Mouse (Mus musculus) lung, postnatal 0 days (tissue): ENCODE results near the gene Jmjd7. TPM values are rescaled to one million over a fixed set of nuclear protein-coding genes. Genes with fewer than 3 reads are reported as not detected.

Experiments used
- ATAC-seq: fragments of 200-750 bp; cut with Nextera tagmentation; 2 replicates; pipeline ENCODE4 v1.8.0; 2017; ENCODE audit warnings: moderate library complexity
- DNase-seq: peaks from one replicate; pipeline ENCODE4 v3.0.0-alpha.2; 2016; ENCODE audit warnings: low spot score
- H3K27ac ChIP-seq: fragments of 300-500 bp; sonication (generic); 2 replicates; pipeline ENCODE4 v1.5.1; 2014; ENCODE audit warnings: antibody characterized with exemption, mild to moderate bottlenecking, low read length, mixed read lengths
- H3K27me3 ChIP-seq: fragments of 300-500 bp; sonication (generic); replicated peaks from 2 replicates; pipeline ENCODE4 v1.6.1; 2014; ENCODE audit warnings: low read length, mixed read lengths; ENCODE audit not compliant: insufficient read depth
- H3K36me3 ChIP-seq: fragments of 300-500 bp; sonication (generic); 2 replicates; pipeline ENCODE4 v1.6.1; 2014; ENCODE audit warnings: low read length, mixed read lengths; ENCODE audit not compliant: insufficient read depth
- H3K4me1 ChIP-seq: fragments of 300-500 bp; sonication (generic); 2 replicates; pipeline ENCODE4 v1.6.1; 2014; ENCODE audit warnings: antibody characterized with exemption, low read depth, low read length, mixed read lengths; ENCODE audit not compliant: insufficient read depth
- H3K4me2 ChIP-seq: fragments of 300-500 bp; sonication (generic); replicated peaks from 2 replicates; pipeline ENCODE4 v1.6.1; 2014; ENCODE audit warnings: low read depth, mild to moderate bottlenecking, low read length, moderate library complexity, mixed read lengths
- H3K4me3 ChIP-seq: fragments of 300-500 bp; sonication (generic); 2 replicates; pipeline ENCODE4 v1.5.1; 2014; ENCODE audit warnings: low read depth, low read length
- H3K9ac ChIP-seq: fragments of 300-500 bp; sonication (generic); replicated peaks from 2 replicates; pipeline ENCODE4 v1.6.1; 2014; ENCODE audit warnings: low read depth, mild to moderate bottlenecking
- H3K9me3 ChIP-seq: fragments of 300-500 bp; sonication (generic); 2 replicates; pipeline ENCODE4 v1.6.1; 2016; ENCODE audit warnings: low read length, mixed read lengths
- CTCF ChIP-seq: IDR thresholded peaks from 2 replicates; pipeline ENCODE4 v1.5.1; 2016; ENCODE audit warnings: antibody characterized with exemption, mild to moderate bottlenecking
- EP300 ChIP-seq: IDR thresholded peaks from 2 replicates; pipeline ENCODE4 v1.6.1; 2016; ENCODE audit warnings: antibody characterized with exemption, mild to moderate bottlenecking, control low read depth
- WGBS: fragments of 180-500 bp; shearing (Covaris S2); extraction: QIAGEN DNeasy Blood & Tissue Kit; methylation state at CpG from one replicate; pipeline ENCODE4 v1.1.7; 2014; 5-methylcytosine and 5-hydroxymethylcytosine counted together
- polyA plus RNA-seq: library from polyadenylated mRNA; unstranded; fragments of >200 nt; fragmentation: Nextera tagmentation; extraction: Ambion mirVana; gene quantifications from 2 replicates; pipeline ENCODE4 v1.2.1, GENCODE M21; 2015

Gene Jmjd7
- polyA plus RNA-seq, 1 experiment from 2014 or later = 22.6 TPM

DNA sequence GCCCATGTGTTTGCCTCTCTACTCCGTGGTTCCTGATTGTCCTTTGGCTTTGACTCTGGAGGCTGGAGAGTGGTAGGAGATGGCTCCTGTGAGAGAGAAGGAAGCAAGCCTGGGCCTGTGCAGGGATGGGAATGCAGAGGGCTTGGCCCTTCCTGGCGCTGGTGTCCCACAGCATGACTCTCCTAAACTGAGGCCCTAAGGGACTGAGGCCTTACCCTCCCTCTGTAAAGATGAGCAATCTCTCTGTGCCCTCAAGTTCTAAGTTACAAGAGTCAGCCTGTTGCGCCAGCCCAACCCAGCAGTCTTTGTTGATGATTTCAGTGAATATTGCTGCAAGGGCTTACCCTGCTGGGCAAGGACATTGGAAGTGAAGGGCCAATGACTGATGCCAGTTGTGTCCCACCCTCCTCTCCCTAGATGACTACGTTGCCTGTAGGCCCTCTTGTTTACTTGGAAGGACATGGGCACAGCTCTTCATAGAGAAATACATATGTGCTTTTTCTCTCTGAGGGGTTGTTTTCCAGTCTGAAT lies 19.5 kb upstream of the Jmjd7 start:
- ATAC-seq (peak; percentile 36; the same call in 1 of the 2 replicates), DNase-seq (peak; percentile 31)
- Histone ChIP-seq H3K4me1 (no peaks in the 10 kb centered on the region), H3K9ac (no peak overlapping the region), H3K27me3 (no peaks in the 10 kb centered on the region), H3K27ac (peak overlapping the region; percentile 62), H3K36me3 (no peaks in the 10 kb centered on the region; the same call in 1 of the 2 replicates), H3K9me3 (no peaks in the 10 kb centered on the region), H3K4me2 (no peak overlapping the region), H3K4me3 (no peak overlapping the region)
- 58% methylated on average over 4 of the region's 4 CpGs for WGBS
- TF ChIP-seq EP300 (no peak), CTCF (no peak)

DNA sequence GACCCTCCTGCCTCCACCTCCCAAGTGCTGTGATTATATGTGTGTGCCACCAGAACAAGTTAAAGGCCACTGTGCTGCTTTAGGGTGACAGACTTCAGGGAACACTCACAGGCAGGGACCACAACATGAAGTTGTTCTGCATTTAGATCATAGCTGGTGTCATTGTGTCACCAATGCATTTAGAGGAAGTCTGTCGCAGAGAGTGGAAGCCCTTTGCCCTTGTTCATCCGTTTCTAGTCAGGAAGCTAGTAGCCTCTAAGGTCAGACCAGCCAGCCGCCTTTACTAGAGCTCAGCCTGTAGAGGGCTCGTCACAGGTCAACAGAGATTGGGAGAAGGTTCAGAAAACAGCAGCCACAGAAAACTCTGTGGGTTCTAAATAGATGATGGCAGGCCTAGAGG lies 18.6 kb upstream of the Jmjd7 start:
- H3K9me3 ChIP-seq = no peaks in the 10 kb centered on the region
- H3K4me1 ChIP-seq = no peaks in the 10 kb centered on the region
- 39% methylated on average over 4 of the region's 4 CpGs for WGBS
- H3K27me3 ChIP-seq = no peaks in the 10 kb centered on the region
- ATAC-seq (peak; percentile 61), DNase-seq (peak; percentile 63)
- no peak overlapping the region for H3K27ac ChIP-seq
- no peaks in the 10 kb centered on the region; the same call in 1 of the 2 replicates for H3K36me3 ChIP-seq
- TF ChIP-seq EP300 (no peak), CTCF (no peak)
- H3K9ac ChIP-seq = no peak overlapping the region
- no peak overlapping the region for H3K4me2 ChIP-seq
- no peak overlapping the region for H3K4me3 ChIP-seq

DNA sequence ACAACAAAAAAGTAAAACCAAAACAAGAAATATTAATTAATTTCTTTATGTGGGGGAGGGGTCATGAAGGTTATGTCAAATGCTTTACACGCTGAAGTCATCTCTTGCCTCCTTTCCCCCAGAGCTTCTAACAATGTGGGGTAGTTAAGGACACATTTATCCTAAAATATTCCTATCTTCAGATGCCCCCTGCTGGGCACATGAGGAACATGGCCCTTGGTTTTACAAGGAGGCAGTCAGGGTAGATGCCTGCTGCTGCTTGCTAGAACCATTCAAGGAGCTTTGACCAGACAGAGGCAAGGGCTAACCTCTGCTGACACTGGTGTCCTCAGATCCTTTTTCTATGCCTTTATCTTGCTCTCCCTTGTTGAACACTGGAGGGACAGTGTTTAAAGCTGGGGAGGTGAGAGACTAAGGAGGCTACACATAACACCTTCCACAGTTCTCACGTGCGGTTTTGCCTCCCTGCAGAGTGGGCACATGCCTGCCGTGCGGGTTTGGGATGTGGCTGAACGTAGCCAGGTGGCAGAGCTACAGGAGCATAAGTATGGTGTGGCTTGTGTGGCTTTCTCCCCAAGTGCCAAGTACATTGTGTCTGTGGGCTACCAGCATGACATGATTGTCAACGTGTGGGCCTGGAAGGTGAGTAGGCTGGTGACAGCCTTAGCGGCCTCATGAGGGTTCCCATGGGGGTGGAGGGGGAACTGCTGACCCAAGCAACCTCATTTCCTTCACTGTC lies 15.7 kb upstream of the Jmjd7 start:
- H3K4me2 ChIP-seq = no peak overlapping the region
- no peak overlapping the region for H3K4me3 ChIP-seq
- peak; percentile 90 for TF ChIP-seq CTCF
- no peak for TF ChIP-seq EP300
- H3K9me3 ChIP-seq = no peaks in the 10 kb centered on the region
- no peaks in the 10 kb centered on the region for H3K4me1 ChIP-seq
- no peak overlapping the region for H3K9ac ChIP-seq
- peaks cover 16% of the 10 kb centered on the region; the same call in 1 of the 2 replicates for H3K36me3 ChIP-seq
- H3K27ac ChIP-seq = no peak overlapping the region
- 74% methylated on average over 8 of the region's 8 CpGs for WGBS
- H3K27me3 ChIP-seq = no peaks in the 10 kb centered on the region
- ATAC-seq (peak; percentile 44; the same call in 1 of the 2 replicates), DNase-seq (peak; percentile 83)

DNA sequence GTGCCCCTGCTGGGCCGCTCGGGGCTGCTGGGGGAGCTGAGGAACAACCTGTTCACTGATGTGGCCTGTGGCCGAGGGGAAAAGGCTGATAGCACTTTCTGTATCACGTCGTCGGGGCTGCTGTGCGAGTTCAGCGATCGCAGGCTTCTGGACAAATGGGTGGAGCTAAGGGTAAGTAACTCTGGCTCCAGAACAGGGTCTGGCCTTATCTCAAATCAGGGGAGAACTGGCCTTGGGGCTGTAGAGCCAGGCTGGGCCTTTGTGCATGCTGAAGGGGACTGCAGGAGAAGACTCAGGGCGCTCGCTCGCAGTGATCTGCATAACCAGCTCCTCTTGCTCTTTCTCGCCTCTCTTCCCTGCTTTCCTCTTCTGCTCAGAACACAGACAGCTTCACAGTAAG lies 14.4 kb upstream of the Jmjd7 start:
- H3K9ac ChIP-seq = no peak overlapping the region
- no peaks in the 10 kb centered on the region for H3K4me1 ChIP-seq
- no peaks in the 10 kb centered on the region for H3K9me3 ChIP-seq
- no peak overlapping the region for H3K27ac ChIP-seq
- DNase-seq = no peak
- no peak for TF ChIP-seq CTCF
- no peak for TF ChIP-seq EP300
- WGBS = 82% methylated on average over 13 of the region's 13 CpGs
- H3K4me2 ChIP-seq = no peak overlapping the region
- no peak for ATAC-seq
- H3K36me3 ChIP-seq = peaks cover 19% of the 10 kb centered on the region; the same call in 1 of the 2 replicates
- no peak overlapping the region for H3K4me3 ChIP-seq
- H3K27me3 ChIP-seq = no peaks in the 10 kb centered on the region

- Histone ChIP-seq H3K36me3 (peaks cover 23% of the 10 kb centered on the region; the same call in 1 of the 2 replicates), H3K4me1 (no peaks in the 10 kb centered on the region), H3K9ac (no peak overlapping the region), H3K27ac (no peak overlapping the region), H3K4me3 (no peak overlapping the region), H3K27me3 (no peaks in the 10 kb centered on the region), H3K4me2 (no peak overlapping the region), H3K9me3 (no peaks in the 10 kb centered on the region)
- WGBS = 88% methylated on average over 2 of the region's 2 CpGs
- DNase-seq (no peak), ATAC-seq (no peak)
- TF ChIP-seq EP300 = no peak
- TF ChIP-seq CTCF = no peak
Measured at GRCm38 (mm10) chr2:120013831-120014486, 13.3 kb upstream of the Jmjd7 start.

- 94% methylated on average over 4 of the region's 4 CpGs for WGBS
- peaks cover 32% of the 10 kb centered on the region for H3K36me3 ChIP-seq
- no peak for ATAC-seq
Measured at GRCm38 (mm10) chr2:120015882-120016281, 11.4 kb upstream of the Jmjd7 start.

More at GRCm38 (mm10) chr2:120015882-120016281, 11.4 kb upstream of the Jmjd7 start:
- Histone ChIP-seq H3K4me3 (no peak overlapping the region), H3K9me3 (no peaks in the 10 kb centered on the region), H3K27ac (no peak overlapping the region), H3K9ac (no peak overlapping the region), H3K4me2 (no peak overlapping the region), H3K27me3 (no peaks in the 10 kb centered on the region), H3K4me1 (no peaks in the 10 kb centered on the region)
- DNase-seq = no peak
- no peak for TF ChIP-seq CTCF
- no peak for TF ChIP-seq EP300
